Mouse (Mus musculus) frontal cortex, postnatal 25 days (tissue): ENCODE results near the gene Rimklb.
A peak's percentile ranks its signal among the peaks of the same experiment; 100 is the strongest.

Experiments used
- DNase-seq, 2 experiments: peaks; one replicate each; pipeline ENCODE4 v3.0.0; 2022; ENCODE audit warnings: low spot score in 2 of 2

The Rimklb gene

DNA sequence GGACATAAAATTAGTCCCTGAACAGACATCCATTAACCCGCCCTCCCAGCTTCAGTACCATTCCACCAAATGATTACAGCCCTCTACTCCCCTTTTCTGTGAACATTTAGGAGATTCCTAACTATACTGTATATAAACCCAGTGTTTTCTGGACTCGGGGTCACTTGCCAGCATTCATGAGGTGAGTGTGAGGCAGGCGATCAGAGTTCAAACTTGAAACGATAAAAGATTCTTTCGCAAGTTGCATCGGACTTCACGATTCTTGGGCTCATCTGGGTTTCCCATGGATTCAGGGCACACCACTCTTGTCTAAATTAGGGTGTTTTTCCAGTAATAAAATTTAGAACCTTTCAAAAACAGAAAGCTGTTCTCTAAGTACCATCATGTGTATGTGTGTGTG, 71.1 kb downstream of the Rimklb start:
- no peak for DNase-seq

DNA sequence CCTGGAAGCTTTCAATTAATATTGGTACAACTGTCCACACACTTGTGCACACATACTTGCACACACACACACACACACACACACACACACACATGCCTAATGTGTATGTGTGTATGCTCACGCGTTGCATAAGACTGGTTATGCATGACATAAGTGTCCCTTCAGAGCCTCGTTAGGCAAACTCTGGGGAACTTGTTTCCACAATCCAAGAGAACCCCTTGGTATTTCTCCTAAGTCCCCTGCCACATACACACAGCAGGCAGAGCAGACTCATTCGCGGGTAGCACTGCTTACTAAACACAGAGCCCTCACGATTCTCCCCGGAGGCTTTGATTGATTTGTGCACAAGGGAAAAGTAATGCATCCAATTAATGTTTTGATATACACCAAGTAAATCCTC, 81.5 kb downstream of the Rimklb start:
- DNase-seq = no peak

DNA sequence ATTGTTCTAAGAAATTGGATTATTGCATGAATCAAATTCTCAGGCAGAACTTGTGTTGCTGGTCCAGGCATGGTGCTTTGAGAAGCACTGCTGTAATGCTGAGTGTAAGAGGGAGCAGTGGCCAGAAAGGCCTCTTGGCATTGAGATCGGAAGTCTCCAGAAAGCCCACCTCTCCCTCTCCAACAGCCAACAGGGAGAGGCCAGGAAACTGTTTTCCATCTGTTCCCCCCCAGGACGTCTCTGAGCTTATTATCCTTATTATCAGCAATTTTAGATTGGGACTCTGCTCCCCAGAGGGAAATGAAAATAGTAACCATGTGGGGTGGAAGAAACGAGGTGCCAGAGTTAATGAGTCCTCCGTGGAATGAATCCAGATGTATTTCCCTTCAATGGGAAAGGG, 82.2 kb downstream of the Rimklb start:
- DNase-seq = no peak

DNA sequence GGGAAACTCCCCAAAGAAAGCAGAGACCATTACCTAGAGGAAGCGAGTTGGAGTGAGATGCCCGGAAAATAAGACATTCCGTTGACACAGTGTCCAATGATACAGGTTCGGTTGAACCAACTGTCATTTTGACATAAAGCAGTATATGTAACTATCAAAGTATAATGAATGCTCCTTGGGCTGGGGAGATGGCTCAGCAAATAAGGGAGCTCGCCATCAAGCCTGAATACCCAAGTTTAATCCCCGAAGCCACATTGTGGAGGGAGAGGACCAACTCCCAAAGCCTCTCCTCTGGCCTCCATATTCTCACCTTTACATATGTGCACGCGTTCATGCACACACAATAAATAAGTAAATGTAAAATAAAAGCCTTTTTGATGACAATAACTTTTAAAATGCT, 87.3 kb downstream of the Rimklb start:
- no peak for DNase-seq

DNA sequence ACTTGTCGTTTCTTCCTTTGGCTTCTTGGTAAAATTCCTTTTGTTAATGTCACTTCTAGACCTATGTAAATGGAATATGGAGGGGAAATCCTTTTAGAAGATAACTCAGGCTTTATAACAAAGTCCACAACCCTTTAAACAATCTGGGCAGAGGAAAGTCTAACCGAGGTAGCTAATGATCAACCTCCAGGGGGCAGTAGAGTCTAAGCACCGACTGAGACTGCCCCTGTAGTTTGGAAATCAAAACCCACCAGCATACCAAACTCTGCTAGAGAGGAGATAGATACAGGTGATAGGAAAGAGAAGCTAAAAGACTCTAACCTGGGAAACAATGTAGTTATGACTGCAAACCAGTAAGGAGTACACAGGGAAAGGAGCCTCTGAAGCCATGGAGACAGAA, 96.3 kb downstream of the Rimklb start:
- peak in 1 of 2 experiments; percentile 9 for DNase-seq

DNA sequence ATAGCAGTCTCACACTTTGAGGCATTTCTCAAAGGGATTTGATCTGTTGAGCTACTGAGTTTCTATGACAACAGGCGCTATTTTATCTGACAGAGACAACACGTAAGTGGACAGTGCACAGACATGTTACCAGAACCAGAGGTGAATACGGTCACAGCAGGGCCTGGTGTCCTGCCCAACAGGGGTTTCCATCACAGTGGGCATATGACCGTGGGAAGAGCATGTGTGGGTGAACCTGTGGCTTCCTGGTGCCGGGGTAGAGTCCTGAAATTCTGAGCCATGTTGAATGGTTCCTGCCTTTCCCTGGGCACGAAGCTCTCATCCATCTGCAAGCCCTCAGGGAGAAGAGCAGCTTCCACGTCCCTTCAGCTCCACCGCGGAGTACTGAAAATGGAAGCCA, 98.3 kb downstream of the Rimklb start:
- DNase-seq = no peak
